Mouse (Mus musculus) layer of hippocampus, postnatal 14 days (tissue): ENCODE data around the gene Hist1h2ag. TPM values are rescaled to one million over a fixed set of nuclear protein-coding genes. Genes with fewer than 3 reads are reported as not detected.

Source experiments
- DNase-seq, 2 experiments: peaks; one replicate each; pipeline ENCODE4 v3.0.0; 2021 to 2022; ENCODE audit warnings: low spot score in 2 of 2, mixed read lengths in 1 of 2
- total RNA-seq, 2 experiments: library from RNA; stranded (reverse); gene quantifications; 2 replicates each; pipeline ENCODE4 v1.2.3; 2021

The Hist1h2ag gene
- total RNA-seq, 2 experiments from 2014 or later, result 26.7 to 27.2 TPM

DNA sequence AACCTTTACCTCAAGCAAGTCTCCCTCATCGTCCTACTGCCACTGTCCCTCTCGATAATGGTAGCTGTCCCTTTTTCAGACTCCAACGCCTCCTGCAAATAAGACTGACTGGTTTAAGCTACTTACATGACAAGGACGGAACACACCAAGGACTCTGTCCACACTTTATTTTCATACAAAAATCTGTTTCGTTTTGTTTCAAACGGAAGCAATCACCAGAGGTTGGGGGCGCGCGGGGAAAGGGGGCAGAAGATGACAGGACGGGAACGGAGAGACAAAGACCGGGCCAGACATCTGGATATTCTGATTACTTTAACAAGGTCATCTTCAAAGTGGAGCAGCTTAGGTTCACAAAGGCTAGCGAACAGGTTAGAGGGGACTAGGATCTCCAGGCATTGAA lies 29.0 kb downstream of the Hist1h2ag start:
- no peak for DNase-seq

DNA sequence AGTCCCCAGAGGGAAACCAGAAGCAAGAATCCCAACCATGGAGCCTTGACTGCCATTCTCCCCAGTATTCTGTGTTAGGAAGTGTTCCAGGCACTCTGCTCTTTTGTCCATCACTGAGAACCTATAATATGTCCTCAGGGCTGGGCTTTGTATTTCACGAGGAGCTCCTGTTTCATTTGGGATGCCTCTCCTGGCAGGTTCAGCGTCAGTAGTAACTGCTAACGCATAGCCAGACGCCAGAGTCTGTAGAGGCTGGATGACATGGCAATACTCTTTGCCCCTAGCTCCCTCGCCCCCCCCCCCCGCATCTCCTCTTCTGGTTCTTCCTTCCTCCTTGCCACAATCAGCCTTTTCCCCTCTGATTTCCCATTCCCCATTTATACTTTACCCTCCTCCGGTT lies 33.1 kb downstream of the Hist1h2ag start, which contains the start of gene Prss16:
TSS of gene Prss16 (minus strand) at position 101 of the 400 bp plus-strand sequence.
- no peak for DNase-seq

DNA sequence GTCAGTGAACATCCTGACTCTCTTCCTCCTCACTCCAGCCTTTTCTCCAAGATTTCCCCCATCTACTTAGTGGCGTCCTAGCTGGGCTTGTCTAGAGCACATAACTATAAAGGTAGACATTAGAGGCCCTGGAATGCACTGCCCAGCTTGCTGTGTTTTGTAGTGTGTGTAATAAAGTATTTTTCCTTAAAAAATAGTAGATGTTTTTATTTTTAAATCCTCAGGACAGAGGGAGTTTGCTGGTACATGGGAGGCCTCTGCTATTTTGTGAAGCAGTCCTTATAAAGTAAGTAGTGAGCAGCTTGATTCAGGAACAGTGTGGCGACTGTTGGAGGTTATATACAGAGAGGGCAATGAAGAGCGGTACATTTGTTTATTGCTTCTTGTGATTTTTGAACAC lies 34.0 kb downstream of the Hist1h2ag start:
- no peak for DNase-seq

DNA sequence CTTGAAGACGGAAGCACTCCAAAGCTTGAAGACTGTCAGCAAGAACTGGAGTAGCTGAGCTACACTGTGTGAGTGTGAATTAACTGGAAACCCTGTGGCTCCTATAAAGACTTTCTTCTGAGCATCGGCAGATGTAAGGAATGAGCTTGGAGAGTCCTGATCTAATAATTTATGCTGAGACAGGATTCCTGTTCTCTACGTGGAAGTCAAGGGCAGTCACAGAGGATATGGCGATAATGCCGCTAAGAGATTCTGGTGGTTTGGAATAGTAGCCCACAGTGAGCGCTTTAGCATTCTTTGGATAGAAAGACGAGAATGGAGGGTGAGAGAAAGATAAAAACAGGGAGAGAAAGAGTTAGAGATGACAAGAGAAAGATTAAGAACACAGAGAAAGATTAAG lies 34.9 kb downstream of the Hist1h2ag start:
- DNase-seq, result no peak

DNA sequence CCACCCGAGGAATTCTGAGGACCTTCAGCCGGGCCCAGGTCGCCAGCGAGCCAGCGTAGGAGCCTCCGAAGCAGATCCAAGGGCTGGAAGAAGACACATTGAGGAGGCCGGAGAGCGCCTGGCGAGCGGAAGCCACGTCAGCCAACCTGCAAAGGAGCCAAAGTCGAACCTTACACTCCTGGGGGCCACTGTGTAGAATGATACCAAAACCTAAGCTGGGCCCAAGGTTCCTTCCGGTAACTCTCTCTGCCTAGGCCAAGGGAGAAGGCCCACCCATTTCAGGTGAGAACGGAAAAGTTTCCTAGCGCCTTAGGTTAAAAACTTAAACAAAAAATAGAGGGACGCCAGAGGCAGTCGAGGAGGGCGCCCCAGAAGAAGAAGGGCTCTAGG lies 35.6 kb downstream of the Hist1h2ag start:
- no peak for DNase-seq

DNA sequence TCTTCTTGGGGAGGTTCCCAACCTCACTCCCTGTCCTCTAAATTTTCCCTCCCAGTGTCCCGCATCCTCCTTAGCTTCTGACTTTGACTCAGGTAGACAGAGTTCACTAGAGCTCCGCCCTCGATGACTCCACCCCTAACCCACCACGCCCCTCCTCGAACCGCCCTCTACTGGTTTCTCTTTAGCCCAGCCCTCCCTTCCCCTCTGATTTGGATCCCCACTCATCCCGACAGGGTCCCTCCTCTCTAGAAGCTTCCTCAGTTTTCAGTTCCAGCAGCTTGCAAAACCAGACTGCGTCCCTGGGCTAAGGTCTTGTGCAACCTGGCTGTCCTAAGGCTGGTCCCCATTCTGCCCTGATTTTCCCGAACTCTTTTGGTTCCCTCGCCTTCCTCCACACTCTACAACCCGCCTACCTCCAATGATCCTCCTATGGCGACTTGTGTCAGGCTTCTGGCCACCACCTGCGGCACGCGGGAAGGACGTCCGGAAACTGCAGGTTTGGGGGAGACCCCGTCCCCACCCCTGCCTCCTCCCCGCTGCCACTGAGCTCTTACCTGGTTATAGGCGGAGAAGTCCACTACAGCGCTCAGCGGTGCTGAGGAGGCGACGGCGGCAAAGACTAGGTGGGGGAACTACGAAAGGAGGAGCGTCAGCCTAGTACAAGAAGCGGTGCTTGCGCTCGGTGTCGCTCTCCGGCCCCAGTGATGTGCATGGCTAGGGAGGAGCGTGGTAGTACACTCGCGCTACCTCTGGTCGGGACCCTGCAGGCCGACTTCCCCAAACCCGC lies 36.2 kb downstream of the Hist1h2ag start:
- no peak for DNase-seq

DNA sequence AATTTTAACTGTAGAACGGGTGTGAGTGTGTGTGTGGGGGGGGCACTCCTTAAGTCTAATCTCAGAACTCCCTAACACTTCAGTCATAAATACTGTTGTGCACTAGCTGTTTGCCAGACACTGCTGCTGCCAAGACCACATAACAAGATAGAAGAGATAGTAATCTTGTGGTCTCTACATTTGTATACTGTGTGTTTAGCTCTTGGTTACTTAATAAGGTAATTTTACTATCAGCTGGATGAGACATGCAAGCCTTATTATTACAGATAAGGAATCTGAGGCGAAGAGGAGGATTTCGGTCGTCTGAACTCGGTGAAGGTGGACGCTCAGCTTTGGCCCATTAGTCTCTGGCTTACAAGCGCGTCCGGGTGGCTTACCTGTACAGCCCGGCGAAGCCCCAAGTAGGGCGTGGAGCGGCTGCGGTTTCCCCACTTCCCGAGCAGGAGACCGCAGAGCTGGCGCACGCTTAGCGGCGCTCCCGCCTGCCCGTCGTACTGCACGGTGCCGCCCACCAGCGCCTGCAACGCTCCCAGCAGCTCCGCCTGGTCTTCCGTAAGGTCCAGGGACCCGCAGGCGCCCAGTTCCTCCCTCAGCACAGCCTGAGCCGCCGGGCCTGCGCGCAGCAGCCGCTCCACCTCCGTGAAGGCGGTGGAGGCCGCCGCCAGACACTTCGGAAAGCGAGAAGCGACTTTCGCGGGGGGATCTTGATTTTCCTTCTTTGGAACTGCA lies 37.0 kb downstream of the Hist1h2ag start:
- peak in 1 of 2 experiments; percentile 20 for DNase-seq

DNA sequence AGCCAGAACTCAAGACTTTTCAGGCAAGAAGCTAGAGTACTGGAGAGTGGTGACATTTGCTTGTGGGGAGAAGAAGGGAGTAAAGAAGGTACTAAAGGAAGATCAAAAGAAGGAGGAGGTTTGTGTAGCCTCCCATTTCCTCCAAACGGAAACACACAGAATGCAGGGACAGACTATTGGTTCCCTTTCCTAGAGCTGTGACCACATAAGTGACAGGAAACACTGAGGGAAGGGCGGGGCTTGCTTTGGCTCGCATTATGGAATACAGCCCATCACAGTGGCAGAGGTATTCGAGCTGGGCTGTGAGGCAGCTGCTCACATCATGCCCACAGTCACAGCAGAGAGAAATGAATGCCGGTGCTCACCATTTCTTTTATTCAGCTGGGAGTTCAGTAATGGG lies 40.9 kb downstream of the Hist1h2ag start:
- DNase-seq, result no peak

DNA sequence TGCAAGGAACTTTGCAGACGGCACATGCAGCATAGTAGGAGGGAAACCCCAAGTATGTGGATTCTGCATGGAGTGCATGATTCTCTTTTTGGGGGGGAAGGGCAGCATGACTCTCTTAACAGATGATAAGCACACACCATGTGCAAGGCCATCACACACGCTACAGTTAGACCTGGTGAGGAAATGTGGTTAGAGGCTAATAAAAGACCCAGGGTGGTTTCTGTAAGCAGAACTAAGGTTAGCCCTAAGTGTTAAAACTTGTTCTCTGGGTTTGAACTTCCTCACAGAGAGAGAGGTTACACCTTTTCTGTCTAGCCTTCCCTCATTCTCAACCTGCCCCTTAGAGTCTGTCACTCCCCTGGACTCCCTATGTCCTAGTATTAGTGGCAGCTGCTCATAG lies 41.4 kb downstream of the Hist1h2ag start:
- DNase-seq, result no peak

DNA sequence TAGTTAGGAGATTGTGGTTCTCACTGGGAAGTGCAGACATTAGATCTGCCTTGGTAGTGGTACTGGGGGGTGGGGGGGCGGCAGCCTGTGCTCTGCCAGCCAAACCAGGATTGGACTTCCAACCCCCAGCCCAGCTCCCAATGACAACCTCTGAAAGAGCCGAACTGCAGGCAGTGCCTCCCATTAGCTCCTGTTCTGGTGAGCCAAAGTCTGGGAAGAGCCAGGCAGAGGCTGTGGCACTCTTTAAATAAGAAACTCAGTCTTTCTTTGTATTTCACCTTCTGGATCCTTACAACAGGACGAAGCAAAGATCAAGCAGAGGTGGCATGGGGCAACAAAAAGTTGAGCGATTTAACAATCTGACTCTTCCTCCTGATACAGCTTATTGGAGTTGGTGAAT lies 43.6 kb downstream of the Hist1h2ag start:
- DNase-seq, result no peak

DNA sequence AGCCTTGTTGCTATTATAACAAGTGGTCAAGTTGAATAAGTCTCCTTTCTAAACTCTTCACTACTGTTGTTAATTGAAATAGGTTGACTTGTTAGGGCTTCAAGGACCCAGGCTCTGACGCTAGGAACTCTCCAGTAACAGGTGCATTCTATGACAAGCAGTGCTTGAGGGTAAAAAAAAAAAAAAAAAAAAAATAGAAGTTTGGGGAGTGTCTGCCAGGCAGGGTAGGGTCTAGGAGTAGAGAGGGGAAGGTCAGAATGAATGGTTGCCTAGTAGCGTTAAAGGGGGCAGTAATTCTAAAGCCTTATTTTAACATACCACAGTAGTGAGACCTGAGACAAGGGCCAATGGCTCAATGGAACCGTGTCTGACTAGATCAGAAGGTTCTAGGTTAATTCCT lies 44.3 kb downstream of the Hist1h2ag start:
- no peak for DNase-seq

DNA sequence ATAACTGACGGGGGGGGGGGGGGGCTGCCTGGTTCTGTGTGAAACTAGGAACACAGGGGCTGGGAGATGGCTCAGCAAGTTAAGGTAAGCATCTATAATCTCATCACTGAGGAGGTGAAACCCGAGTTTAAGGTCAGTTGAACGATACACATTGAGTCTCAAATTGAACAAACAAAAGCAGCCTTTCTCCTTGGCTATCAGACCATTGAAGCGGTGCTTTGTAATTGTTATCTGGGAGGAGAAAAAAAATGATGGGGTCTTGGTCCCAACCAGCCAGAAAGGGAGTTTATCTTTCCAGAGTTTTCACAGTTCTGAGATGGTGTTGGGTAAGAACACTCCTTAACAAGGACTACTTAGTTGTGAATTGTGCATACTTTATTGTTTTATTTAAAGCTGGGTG lies 44.9 kb downstream of the Hist1h2ag start:
- no peak for DNase-seq

DNA sequence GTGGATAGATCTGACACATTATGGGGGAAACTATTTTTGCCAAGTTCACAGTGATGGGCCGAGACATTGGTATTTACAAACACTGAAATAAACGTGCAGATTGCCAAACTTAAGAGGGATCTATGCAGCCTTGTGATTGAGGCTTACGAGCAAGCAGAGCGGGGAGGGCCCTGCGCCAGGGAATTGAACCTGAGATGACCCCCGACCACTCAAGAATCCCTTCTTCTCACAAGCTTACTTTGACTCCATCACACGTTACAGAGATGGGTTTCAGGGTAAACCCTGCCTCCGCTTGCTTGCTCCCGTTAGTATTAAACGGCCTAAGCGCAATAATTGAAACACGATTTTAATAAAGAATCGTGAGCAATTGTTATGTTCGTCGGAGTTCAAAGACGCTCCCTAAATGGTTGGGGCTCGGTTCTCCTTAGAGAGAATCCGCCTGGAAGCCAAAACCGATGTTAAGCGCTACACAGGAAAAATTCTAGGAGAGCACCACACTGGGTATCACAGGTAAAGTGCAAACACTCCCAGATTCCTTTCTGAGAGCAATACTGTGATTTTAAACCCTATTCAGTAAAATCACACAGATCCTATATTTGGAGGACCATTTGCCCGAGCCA lies 45.4 kb downstream of the Hist1h2ag start:
- no peak for DNase-seq

DNA sequence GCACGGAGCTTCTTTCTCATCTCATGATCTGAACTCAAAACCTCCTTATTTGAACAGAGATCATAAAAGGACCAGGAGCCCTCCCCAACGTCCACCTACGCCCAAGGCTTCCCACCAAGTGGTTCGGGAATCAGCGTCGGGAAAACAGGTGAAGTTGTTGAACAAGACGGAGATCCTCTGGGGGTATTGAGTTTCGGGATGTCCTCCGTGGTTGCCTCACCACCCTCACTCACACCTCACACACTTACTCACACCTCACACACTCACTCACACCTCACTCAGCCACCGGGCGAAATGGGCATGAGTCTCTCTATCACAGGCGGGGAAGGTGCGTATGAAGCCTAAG lies 45.9 kb downstream of the Hist1h2ag start:
- DNase-seq, result no peak

DNA sequence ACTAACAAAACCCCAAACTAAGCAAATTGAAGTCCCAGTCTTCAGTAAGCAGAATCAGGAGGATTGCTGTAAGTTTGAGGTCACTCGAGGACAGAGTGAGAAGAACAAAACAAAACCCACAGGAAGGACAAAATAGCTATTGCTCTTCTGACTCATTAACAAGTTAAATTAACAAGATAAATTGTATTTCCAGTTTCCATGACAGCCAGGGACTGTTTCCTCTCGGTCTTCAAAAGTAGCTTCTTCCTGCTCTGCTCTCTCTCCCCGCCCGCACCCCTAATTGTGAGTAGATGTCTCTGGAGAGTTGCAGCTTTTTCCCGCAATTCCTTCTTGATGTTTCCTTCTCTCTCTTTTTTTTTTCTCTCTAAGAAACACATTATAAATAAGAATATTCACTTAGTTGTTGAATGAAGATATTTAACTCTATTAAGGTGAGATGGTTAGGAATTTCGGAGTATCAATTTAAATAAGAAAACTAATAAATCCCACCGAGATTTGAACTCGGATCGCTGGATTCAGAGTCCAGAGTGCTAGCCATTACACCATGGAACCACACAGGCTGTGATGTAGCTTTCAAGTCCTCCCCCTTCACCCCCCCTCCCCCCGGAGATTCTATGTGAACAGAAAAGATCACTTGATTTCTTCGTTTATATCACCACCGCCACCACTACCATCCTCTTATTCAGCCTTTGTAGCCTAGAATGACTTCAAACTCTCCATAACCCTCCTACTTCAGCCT lies 46.5 kb downstream of the Hist1h2ag start:
- DNase-seq, result peak; percentile 12 to 30

DNA sequence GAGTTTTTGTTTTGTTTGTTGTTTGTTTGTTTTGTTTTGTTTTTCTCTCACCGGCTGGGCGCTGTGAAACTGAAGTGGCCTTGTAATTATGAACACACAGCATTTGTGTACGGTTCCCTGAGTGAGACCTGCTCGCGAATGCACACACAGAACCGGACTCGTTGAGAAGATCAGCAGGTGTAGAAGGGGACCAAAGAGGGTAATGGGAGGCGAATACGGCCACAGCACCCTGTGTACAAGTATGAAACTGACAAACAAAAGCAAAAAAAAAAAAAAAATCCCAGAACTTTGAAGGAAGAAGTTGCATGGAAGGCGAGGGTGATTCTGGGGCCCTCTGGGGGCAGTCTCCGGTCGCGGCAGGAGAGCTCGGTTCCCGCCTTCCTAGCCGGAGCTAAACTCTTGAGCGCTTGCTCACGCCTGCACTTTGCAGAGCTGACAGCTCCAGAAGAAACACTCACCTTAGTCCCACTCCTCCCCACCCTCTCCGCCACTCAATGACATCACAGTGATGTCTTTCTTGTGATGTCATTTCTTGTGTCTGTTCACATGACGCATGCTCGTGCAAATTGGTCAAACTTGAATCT lies 47.3 kb downstream of the Hist1h2ag start:
- peak; percentile 8 to 24 for DNase-seq

DNA sequence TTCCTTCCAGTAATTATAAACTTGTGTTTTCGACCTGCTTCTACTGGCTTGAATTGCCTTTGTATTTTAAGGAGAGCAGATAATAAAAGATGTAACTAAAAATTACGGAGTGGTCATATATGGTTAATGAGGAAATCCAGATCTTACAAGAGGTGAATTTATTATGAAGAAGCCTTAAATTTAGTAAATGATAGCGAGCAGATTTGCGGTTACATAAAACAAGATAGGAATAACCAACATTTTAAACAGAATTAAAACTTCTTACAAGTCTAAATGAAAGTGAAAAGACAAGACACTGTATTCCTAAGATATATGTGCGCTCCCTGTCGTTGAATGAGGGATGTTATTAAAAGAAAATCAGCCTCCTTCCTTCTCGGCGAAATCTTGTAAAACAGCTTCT lies 47.8 kb downstream of the Hist1h2ag start:
- DNase-seq, result no peak

DNA sequence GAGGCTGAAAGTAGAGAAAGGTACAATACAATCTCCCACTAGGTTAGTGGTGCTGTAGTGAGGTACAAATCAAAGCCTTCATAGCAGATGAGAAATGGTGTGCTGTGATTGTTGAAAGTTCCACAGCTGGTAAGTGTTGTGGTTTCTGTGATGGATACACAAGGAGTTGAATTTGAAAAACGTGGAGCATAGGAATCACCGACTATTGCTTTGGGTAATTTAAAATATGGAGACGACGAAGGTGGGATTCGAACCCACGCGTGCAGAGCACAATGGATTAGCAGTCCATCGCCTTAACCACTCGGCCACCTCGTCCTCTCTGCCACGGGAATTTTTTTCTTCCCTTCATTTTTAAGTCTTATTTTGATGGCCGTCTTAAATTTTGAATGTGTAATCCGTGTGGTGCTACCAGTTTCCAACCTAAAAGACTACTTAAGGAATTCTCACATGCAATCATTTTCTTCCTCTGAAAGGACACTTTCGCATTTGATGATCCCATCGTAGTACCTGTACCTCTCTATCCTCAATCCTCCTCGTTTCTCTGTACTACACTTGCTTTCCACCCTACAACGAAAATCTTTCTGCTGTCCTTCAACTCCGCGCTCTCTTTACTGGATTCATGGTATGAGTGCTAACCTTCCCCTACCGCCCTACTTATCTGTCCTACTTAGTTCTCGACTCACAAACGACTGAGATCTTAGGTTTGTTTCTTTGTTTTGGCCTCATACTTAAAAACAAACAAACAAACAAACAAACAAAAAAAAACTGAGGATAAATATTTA lies 48.6 kb downstream of the Hist1h2ag start:
- peak; percentile 25 to 42 for DNase-seq

DNA sequence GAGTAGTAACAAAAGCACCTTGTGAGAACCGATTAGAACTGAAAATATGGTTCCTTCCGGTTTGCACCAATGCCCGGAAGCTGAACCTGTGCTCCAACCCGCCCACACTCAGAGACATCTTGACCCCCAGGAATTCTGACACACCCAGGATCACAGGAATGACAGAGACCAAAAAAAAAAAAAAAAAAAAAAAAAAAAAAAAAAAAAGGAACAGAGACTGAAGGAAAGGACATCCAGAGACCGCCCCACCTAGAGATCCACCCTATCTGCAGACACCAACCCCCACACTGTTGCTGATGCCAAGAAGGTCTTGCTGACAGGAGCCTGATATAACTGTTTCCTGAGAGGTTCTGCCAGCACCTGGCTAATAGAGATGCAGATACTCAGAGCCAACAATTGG lies 50.2 kb downstream of the Hist1h2ag start:
- DNase-seq, result no peak
